Mouse (Mus musculus) CD8-positive naive resting alpha-beta T cell, adult 2 months (primary cell): ENCODE data around the gene Prickle4.
"Not testable (repeated sequence)": the region's sequence is repeated elsewhere in the genome, so short reads cannot be mapped to it uniquely, and the experiment has no call there.

ENCODE experiments used
- DNase-seq, 2 experiments: peaks; one replicate each; pipeline ENCODE4 v3.0.0; 2022; ENCODE audit warnings: low read depth in 2 of 2, low spot score in 2 of 2

Gene Prickle4

GRCm38 (mm10) chr17:47671988-47672310 lies 22.6 kb downstream of the Prickle4 start:
- no peak for DNase-seq

GRCm38 (mm10) chr17:47669166-47669565 lies 25.4 kb downstream of the Prickle4 start:
- DNase-seq, result no peak

- no peak for DNase-seq
Observed at GRCm38 (mm10) chr17:47664474-47664873, 30.1 kb downstream of the Prickle4 start.

- DNase-seq, result no peak
Observed at GRCm38 (mm10) chr17:47663009-47663713, 31.4 kb downstream of the Prickle4 start.

GRCm38 (mm10) chr17:47658741-47659243 lies 35.7 kb downstream of the Prickle4 start:
- DNase-seq, result no peak

GRCm38 (mm10) chr17:47657901-47658300 lies 36.6 kb downstream of the Prickle4 start:
- no peak for DNase-seq

- no peak for DNase-seq
Observed at GRCm38 (mm10) chr17:47655697-47656096, 38.8 kb downstream of the Prickle4 start.

- not testable (repeated sequence) for DNase-seq
Observed at GRCm38 (mm10) chr17:47654346-47654745, 40.2 kb downstream of the Prickle4 start.

GRCm38 (mm10) chr17:47651953-47652352 lies 42.6 kb downstream of the Prickle4 start:
- no peak for DNase-seq

- DNase-seq, result no peak
Observed at GRCm38 (mm10) chr17:47648966-47649365, 45.6 kb downstream of the Prickle4 start.

- peak; percentile 35 to 58 for DNase-seq
Observed at GRCm38 (mm10) chr17:47646683-47647082, 47.9 kb downstream of the Prickle4 start.

GRCm38 (mm10) chr17:47642992-47643391 lies 51.5 kb downstream of the Prickle4 start:
- no peak for DNase-seq
